Mouse (Mus musculus) adrenal gland, postnatal 0 days (tissue): Measurements from ENCODE around the gene Cmtm2b. TPM values are rescaled to one million over a fixed set of nuclear protein-coding genes. Genes with fewer than 3 reads are reported as not detected.

Source experiments
- polyA plus RNA-seq: library from polyadenylated mRNA; unstranded; fragments of >200 nt; fragmentation: Nextera tagmentation; extraction: Ambion mirVana; gene quantifications from 2 replicates; pipeline ENCODE4 v1.2.1, GENCODE M21; 2015

Cmtm2b gene
- polyA plus RNA-seq, result 0.33 TPM in 1 of 2 replicates, not detected in the other

DNA sequence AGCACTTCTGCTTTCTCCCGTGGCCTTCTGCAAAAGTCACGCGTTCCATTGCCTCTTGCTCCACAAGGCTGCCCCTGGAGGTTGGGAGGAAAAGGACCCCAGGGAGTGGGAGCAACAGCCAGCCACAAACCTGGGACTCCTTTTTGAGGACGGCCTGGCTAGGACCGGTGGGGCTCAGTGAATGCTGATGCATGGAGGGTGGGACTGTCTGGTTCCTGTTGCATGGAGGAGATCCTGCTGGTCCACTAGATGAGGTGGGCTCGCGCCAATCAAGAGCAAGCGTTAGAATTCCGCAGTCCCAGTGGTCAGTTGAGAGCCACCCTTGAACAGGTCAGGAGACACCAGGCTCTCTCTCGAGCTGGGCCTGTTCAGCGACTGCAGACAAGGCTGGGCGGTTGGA is at the start of gene Cmtm2b:
Cmtm2b (plus strand) TSS at position 301 of the 400 bp plus-strand sequence.

DNA sequence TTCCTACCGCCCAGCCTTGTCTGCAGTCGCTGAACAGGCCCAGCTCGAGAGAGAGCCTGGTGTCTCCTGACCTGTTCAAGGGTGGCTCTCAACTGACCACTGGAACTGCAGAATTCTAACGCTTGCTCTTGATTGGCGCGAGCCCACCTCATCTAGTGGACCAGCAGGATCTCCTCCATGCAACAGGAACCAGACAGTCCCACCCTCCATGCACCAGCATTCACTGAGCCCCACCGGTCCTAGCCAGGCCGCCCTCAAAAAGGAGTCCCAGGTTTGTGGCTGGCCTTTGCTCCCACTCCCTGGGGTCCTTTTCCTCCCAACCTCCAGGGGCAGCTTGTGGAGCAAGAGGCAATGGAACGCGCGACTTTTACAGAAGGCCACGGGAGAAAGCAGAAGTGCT is 28.9 kb upstream of the Cmtm2b start, which contains the start of gene Cmtm2a:
Cmtm2a (minus strand) TSS at position 101 of the 400 bp plus-strand sequence.

GRCm38 (mm10) chr8:104309441-104310155 is 12.4 kb upstream of the Cmtm2b start, which contains the start of the genes Gm45711 and Cmtm1:
Gene Gm45711 (minus strand): TSS chr8:104310081.
Gene Cmtm1 (minus strand): TSS chr8:104310145.

DNA sequence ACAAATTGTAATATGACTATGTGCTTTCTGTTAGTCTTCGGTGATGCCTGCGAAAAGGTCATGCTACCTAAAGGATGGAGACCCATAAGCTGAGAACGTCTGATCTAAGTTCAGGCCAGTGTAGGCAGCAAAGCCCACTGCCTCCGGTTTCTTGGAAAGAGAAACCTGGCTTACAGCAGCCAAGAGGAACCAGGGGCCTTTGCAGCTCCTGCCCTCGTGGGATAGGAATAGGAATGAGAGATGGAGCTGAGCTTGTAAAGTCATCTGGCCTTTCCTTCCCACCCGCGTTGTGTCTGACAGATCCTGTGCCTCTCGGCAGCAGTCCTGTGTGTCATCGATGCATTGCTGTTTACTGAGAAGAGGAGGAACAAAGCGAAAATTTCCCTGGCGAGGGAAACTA is 763 bp upstream of the Cmtm2b start, which contains the start of gene Gm11020:
Gm11020 (plus strand) TSS at position 301 of the 400 bp plus-strand sequence.

DNA sequence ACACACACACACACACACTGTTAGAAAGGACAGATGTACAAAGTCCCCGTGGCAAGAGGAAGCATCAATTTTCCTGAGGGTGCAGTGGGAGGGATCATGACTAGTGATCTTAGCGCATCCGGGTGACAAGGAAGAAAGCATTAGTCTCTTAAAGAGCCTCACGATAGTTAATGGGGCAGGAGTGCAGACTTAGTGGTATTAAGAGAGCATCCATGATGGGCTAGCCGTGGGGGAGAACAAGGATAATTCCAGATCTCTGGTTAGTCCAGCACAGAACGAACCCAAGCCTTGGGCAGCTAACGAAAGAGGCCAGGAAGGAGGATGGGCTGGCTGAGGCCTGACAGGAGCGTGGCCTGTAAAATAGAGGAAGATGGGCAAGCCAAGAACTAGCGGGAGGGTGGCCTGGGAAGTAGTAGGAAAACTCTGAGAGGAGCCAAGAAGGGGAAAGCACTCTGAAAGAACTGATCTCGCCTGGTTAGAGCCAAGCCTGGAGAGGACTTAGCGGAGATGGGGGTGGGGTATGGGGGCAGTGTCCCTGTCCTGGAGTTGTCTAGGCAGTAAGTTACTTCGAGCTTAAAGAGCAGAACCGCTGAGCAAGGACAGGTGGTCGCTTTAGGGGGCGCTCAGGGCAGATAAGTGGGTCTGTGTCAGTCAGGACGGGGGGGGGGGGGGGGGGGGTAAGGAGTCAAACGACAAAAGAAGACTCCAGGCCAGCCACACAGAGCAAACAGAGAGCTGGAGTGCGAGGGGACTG is 17.4 kb downstream of the Cmtm2b start, which contains the start of gene Cmtm3:
Cmtm3 (plus strand) TSS at position 182 of the 754 bp plus-strand sequence.

Other genes with a start within 250 kb of the Cmtm2b start
- 28.3 and 33.5 TPM in 2 replicates for gene Cdh5, start 220.6 kb upstream of the Cmtm2b start, polyA plus RNA-seq
- 1.9 and 8.6 TPM in 2 replicates for gene Bean1, start 151.8 kb upstream of the Cmtm2b start, polyA plus RNA-seq
- gene Tk2, start 73.7 kb upstream of the Cmtm2b start, polyA plus RNA-seq, result 31.1 and 60.1 TPM in 2 replicates
- 125 and 176 TPM in 2 replicates for gene Cklf, start 71.4 kb upstream of the Cmtm2b start, polyA plus RNA-seq
- gene Cmtm2a, start 29.0 kb upstream of the Cmtm2b start, polyA plus RNA-seq, result 0.54 and 0.87 TPM in 2 replicates
- 0.13 and 0.30 TPM in 2 replicates for gene Gm45711, start 12.1 kb upstream of the Cmtm2b start, polyA plus RNA-seq
- gene Cmtm1, start 12.1 kb upstream of the Cmtm2b start, polyA plus RNA-seq, result 0.43 and 0.47 TPM in 2 replicates
- not detected in 2 replicates for gene Gm11020, start 663 bp upstream of the Cmtm2b start, polyA plus RNA-seq
- gene Cmtm3, start 17.2 kb downstream of the Cmtm2b start, polyA plus RNA-seq, result 122 and 128 TPM in 2 replicates
- gene Cmtm4, start 73.6 kb downstream of the Cmtm2b start, polyA plus RNA-seq, result 1.3 and 1.8 TPM in 2 replicates
- 32.6 and 39.1 TPM in 2 replicates for gene Dync1li2, start 120.8 kb downstream of the Cmtm2b start, polyA plus RNA-seq
- 0.08 and 0.16 TPM in 2 replicates for gene Terb1, start 187.7 kb downstream of the Cmtm2b start, polyA plus RNA-seq
- 94.0 and 97.2 TPM in 2 replicates for gene Nae1, start 212.4 kb downstream of the Cmtm2b start, polyA plus RNA-seq
- gene Car7, start 212.5 kb downstream of the Cmtm2b start, polyA plus RNA-seq, result 1.8 and 2.3 TPM in 2 replicates